Mouse (Mus musculus): Measurements from ENCODE around the gene Ctse.

Gene Ctse

DNA sequence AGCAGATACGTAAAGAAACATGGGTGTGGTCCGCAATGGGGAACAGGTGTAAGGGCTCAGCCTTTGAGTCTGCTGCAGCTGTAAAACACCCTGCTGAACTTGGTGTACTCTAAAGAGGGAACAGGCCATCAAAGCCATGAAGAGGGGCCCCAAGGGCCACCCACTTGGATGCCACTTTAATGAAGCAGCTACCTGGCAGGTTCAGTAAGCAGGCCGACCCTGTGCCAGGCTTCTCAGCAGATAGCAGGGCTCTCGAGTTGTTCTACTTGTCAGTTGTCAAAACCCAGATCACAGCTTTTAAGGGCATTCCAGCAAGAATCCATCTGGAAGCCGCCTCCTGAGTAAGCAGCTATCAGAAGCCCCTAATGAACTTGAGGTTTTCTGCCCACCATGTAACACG is 17.5 kb downstream of the Ctse start:
- DNase-seq, result no peak

- DNase-seq, result peak; percentile 84
These were observed 19.8 kb downstream of the Ctse start for GRCm38 (mm10) chr1:131657945-131658354.

- DNase-seq, result no peak
These were observed 21.5 kb downstream of the Ctse start for GRCm38 (mm10) chr1:131659512-131660085.

DNA sequence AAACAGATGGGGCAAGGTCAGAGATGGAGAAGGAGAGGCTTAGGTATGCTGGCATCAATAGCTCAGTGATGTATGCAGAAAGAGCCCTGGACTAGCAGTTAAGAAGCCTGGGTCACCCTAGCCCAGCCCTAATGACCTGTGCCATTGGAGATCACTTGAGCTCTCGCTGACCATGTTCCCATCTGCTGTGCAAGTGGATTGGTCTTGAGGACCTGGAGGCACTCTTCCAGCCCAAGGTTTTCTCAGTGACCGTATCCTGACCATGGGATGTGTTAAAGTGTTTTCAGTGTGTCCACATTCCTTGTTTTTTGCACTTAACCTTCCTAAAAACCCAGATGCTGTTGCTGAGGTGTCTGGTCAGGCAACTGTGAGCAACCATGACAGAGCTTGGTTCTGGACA is 22.2 kb downstream of the Ctse start:
- DNase-seq, result no peak

- no peak for DNase-seq
These were observed 22.8 kb downstream of the Ctse start for GRCm38 (mm10) chr1:131660716-131661472.

DNA sequence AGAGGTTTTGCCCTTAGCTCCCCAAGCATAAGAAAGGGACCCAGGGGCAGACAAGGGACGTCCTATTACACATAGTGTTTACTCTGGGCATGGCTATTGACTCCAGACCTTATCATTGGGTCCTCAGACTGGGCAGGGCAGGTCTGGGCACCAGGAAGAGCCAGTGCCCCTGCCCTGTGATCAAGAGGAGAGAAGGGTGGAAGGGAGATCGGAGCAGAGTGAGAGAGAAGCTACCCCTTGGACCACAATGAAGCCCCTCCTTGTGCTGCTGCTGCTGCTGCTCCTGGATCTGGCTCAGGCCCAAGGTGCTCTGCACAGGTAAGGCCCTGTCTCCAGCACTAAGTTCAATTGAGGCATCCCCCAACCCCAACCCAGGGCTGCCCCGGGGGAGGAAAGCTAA is 23.6 kb downstream of the Ctse start:
- no peak for DNase-seq

GRCm38 (mm10) chr1:131663286-131663995 is 25.3 kb downstream of the Ctse start:
- DNase-seq, result no peak

DNA sequence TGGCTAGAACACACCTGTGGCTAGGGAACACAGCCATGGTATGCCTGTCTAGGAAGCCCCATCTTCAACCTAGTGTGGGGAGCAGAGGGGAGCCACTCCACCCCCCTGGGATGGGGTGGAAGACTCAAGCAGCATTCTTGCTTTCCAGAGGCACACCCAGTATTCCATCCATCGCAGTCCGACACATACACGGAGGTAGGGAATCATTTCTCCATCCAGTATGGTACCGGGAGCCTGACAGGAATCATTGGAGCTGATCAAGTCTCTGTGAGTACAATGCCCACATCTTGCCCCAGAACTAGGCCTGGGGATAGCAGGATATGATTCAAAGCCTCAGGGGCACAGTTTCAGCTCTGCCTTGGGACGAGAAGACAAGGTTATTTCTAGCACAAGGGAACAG is 26.0 kb downstream of the Ctse start:
- no peak for DNase-seq

DNA sequence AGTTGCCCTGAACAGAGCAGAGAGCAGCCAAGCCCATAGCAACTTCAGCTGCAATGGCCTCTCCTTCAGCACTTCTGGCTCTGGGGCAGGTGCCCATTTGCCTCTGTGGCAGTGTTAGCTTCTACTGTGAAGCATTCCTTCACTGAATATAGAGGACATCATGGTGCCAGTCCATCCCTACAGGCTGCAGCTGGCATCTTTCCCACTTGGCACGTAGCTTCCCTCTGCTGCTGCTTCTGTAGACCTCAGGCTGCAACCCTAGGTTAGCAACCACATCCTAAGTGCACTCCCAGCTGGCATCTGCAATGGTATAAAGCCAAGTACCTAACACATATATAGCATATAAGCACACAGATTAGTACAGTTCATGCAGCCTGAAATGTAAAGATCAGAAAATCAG is 27.8 kb downstream of the Ctse start:
- no peak for DNase-seq

GRCm38 (mm10) chr1:131671113-131671512 is 33.0 kb downstream of the Ctse start:
- DNase-seq, result no peak

DNA sequence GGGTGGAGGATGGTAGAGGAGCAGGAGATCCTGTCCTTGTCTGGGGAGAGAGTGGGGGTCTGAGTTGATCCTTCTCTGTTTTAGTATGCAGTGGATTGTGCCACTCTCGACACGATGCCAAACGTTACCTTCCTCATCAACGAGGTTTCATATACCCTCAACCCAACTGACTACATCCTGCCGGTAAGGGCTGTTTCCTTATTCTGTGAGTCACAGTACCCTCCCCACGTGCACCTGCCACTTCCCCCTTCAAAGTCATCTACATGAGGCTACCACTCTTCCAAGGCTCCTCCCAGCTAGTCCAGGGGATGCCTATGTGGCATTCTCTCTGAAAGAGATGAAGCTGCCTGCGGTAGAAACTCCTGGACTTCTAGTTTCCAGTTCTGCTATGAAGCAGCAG is 34.3 kb downstream of the Ctse start:
- no peak for DNase-seq

- DNase-seq, result no peak
These were observed 41.5 kb downstream of the Ctse start for GRCm38 (mm10) chr1:131679644-131680043.

GRCm38 (mm10) chr1:131687739-131688138 is 49.6 kb downstream of the Ctse start:
- DNase-seq, result no peak

GRCm38 (mm10) chr1:131688475-131688874 is 50.4 kb downstream of the Ctse start, which contains the start of gene Rab7b:
Rab7b (plus strand) TSS chr1:131688695.
- DNase-seq, result no peak

DNA sequence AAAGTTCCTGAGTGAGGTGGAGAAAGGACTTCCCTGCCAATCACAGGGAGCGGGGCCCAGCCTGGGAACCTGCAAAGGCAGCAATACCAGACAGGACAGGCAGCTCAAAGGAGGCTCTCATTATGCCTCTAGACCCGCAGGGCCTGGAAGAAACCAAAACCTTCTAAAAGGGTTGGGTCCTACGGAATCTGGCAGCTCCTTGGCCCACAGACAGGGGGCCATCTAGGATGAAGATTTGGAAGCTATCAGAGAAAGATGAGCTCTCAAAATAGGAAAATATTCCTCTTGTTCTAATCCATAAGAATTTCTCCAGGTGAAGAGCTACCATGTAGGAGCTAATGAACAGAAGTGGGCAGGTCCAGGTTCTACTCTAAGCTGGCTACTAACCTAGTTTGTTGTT is 50.9 kb downstream of the Ctse start:
- no peak for DNase-seq

- no peak for DNase-seq
These were observed 51.8 kb downstream of the Ctse start for GRCm38 (mm10) chr1:131689899-131690298.

- DNase-seq, result peak; percentile 8
These were observed 52.3 kb downstream of the Ctse start for GRCm38 (mm10) chr1:131690435-131690834.

DNA sequence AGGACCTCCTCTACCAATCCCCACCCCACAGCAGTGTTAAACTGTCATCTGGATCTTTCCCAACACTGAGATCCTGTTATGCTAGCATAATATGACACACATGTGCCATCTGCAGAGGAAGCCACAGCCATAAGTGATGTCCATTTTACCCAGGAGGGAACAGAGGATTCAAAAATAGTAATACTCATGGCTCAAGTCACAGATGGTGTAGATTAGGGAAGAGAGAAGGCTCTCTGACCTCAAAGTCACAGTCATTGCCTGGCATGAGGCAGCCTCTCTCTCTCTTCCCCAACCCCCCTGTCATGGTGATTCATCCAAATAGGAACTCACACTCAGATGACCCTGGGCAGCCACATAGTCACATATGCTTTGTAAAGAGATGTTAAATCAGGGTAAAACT is 53.2 kb downstream of the Ctse start:
- DNase-seq, result no peak

DNA sequence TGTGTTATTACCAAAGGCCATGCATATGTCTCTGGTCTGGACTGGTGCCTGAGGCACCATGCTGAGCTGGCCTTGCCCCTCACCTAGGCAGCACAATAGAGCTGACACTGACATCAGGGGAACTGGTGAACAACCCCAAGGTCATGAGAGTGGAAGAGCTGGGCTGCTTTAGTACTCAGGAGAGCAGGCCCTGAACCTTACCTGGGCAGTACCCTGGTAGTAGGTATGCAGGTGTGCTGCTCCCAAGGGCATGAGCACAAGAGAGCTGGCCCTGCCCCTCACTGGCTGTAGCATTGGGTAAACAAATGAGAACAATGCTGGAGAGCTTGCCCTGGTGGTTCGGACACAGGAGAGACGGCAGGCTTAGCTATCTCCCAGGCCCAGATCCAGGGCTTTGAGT is 57.2 kb downstream of the Ctse start:
- no peak for DNase-seq

DNA sequence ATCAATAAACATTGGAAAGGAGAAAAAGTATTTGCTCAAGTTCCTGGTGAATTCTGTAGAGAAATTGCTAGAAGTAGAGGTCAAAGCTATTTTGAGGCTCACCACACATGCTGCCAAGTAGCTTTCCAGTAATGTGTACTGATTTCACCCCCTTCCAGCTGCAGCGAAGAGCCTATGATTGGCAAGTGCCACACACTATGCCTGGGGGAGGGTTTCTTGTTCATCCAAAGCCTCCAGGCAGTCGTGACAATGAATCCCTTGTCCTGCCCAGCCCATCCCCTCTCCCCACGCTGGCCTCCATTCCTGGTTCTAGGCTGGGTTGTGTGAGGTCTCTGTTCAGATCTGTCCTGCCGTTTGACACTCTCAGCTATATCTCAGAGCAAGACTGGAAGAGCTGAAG is 58.2 kb downstream of the Ctse start:
- no peak for DNase-seq

- DNase-seq, result no peak
These were observed 60.7 kb downstream of the Ctse start for GRCm38 (mm10) chr1:131698770-131699169.

DNA sequence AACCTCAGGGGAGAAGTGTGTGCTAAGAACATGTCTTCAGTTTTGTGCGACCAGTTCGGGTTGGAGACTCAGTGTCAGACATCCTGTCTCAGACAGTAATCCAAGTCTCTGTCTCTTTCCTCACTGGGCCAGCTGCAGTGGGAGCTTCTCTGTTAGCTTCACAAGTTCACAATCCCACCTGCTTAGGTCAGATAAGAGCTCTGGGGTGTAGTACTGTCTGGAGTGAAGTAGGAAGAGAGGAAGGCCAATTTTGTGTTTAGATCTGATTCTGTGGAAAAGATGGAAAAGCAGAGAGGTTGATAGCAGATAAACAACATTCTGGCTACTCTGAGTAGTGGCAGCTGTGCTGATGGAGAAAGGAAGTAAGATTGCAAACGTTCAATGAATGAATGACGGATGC is 61.5 kb downstream of the Ctse start:
- no peak for DNase-seq

- no peak for DNase-seq
These were observed 62.3 kb downstream of the Ctse start for GRCm38 (mm10) chr1:131700447-131700846.

GRCm38 (mm10) chr1:131701391-131701790 is 63.3 kb downstream of the Ctse start:
- DNase-seq, result no peak
